Comparison of ENCODE assay signal across 9 mouse cellular contexts in genomic region chr2:27120241-27120641, GRCm38 (mm10). TPM values are rescaled to one million over a fixed set of nuclear protein-coding genes. Genes with fewer than 3 reads are reported as not detected.
A peak's percentile ranks its signal among the peaks of the same experiment; 100 is the strongest.
DNase-seq lines count a peak whose midpoint lies in the region; ATAC-seq and TF ChIP-seq lines count a peak whose summit lies in the region.
"Had no signal": no experiment of that assay in that cellular context is flagged by ENCODE, and none has a peak within 500 bp of the region (broad histone marks: within the 10 kb centered on the region; RNA-seq: fewer than 3 reads in every experiment).

No protein-coding gene starts in this region.

- no peak for ATAC-seq in kidney, embryonic 16.5 days (ENCODE audit: low FRiP score, low TSS enrichment)

- no peaks in the 10 kb centered on the region for H3K9me3 ChIP-seq in kidney, embryonic 16.5 days (ENCODE audit: low read length)

- no peak for TF ChIP-seq POLR2A in thymus, adult 2 months (IDR thresholded peaks at IDR 0.05; ENCODE audit: control insufficient read depth, extremely low read depth, insufficient read depth, low read length, poor library complexity)

- peaks cover 56% of the 10 kb centered on the region for H3K4me1 ChIP-seq in thymus, adult 2 months (replicated peaks; ENCODE audit: control insufficient read depth, insufficient read depth, low read length)
- peaks cover 7% of the 10 kb centered on the region; the same call in 1 of the 2 replicates for H3K4me1 ChIP-seq in kidney, embryonic 16.5 days (ENCODE audit: insufficient read depth, low read length)

- no peak overlapping the region for H3K4me2 ChIP-seq in kidney, embryonic 16.5 days (replicated peaks; ENCODE audit: low read depth, low read length)

- H3K27ac ChIP-seq in thymus, adult 2 months (ENCODE audit: control insufficient read depth, insufficient read depth, low read length) = peak overlapping the region; percentile 100
- H3K27ac ChIP-seq in kidney, embryonic 16.5 days (ENCODE audit: low read length) = no peak overlapping the region

- peak; percentile 9 for DNase-seq in adrenal gland, adult 2 months
- no peak for DNase-seq in adrenal gland, postnatal 4 days (ENCODE audit: low spot score in 2 of 2)
- DNase-seq in ovary, postnatal 36 days (ENCODE audit: low spot score) = peak; percentile 15
- no peak for DNase-seq in ovary, postnatal 10 days (ENCODE audit: low spot score)
- DNase-seq in heart, postnatal 10 days = peak; percentile 88 to 91
- DNase-seq in thymus, adult 2 months = peak; percentile 55
- DNase-seq in embryo, embryonic 10.5 days (ENCODE audit: low spot score) = no peak

- H3K9ac ChIP-seq in kidney, embryonic 16.5 days (replicated peaks; ENCODE audit: low read length) = no peak overlapping the region

- H3K36me3 ChIP-seq in thymus, adult 2 months (ENCODE audit: control insufficient read depth, insufficient read depth, low read length) = no peaks in the 10 kb centered on the region
- H3K36me3 ChIP-seq in kidney, embryonic 16.5 days (ENCODE audit: insufficient read depth, low read length) = no peaks in the 10 kb centered on the region

- H3K4me3 ChIP-seq in thymus, adult 2 months (ENCODE audit: control insufficient read depth, insufficient read depth, low read length) = no peak overlapping the region
- no peak overlapping the region for H3K4me3 ChIP-seq in kidney, embryonic 16.5 days (ENCODE audit: low read length)

- no peak for TF ChIP-seq CTCF in thymus, adult 2 months (IDR thresholded peaks at IDR 0.05; ENCODE audit: borderline replicate concordance, control insufficient read depth, extremely low read depth, insufficient read depth, low read length, poor library complexity)

- no peaks in the 10 kb centered on the region for H3K27me3 ChIP-seq in thymus, adult 2 months (ENCODE audit: control insufficient read depth, insufficient read depth, low read length)
- no peaks in the 10 kb centered on the region for H3K27me3 ChIP-seq in kidney, embryonic 16.5 days (ENCODE audit: insufficient read depth, low read length)

- intact Hi-C loops in heart, postnatal 10 days (cut with DNase I) = loop anchor here (2.0 to 5.0 kb wide), 2 partner anchors 43 to 78 kb away; no protein-coding TSS in a partner anchor

- 44% methylated on average over 8 of the region's 8 CpGs for WGBS in thymus, adult 2 months
- 78% methylated on average over 8 of the region's 8 CpGs for WGBS in kidney, embryonic 16.5 days

RNA-seq across cellular contexts. Expression of gene Fam163b, which starts 22.1 kb away (rescaled TPM):
- 1 to 10 TPM; 2.1 to 2.9 TPM for total RNA-seq in adrenal gland, adult 2 months (2021)
- 1.4 and 1.5 TPM in 2 replicates for polyA plus RNA-seq in adrenal gland, adult 2 months (2012; rRNA removed)
- total RNA-seq in adrenal gland, postnatal 4 days (2021) = 1 to 10 TPM; 4.0 to 5.0 TPM
- total RNA-seq in heart, postnatal 10 days (2021) = under 1 TPM; 0.37 to 0.38 TPM
- polyA plus RNA-seq in thymus, adult 2 months (2012; rRNA removed) = 7.8 and 13.3 TPM in 2 replicates
- 0.08 and 0.14 TPM in 2 replicates for polyA plus RNA-seq in kidney, embryonic 16.5 days (2015; fragmentation: Nextera tagmentation; extraction: Ambion mirVana)
- total RNA-seq: hematopoietic stem cell, adult 5-6 weeks had no signal

RNA-seq across cellular contexts. Expression of gene Adamtsl2, which starts 41.1 kb away (rescaled TPM):
- 10 to 100 TPM; 24.8 to 25.4 TPM for total RNA-seq in adrenal gland, adult 2 months (2021)
- polyA plus RNA-seq in adrenal gland, adult 2 months (2012; rRNA removed) = 20.9 and 28.5 TPM in 2 replicates
- 10 to 100 TPM in 1 of 2 experiments, 1 to 10 TPM in 1; 9.6 to 13.5 TPM for total RNA-seq in adrenal gland, postnatal 4 days (2021)
- total RNA-seq in heart, postnatal 10 days (2021) = 10 to 100 TPM in 1 of 2 experiments, 1 to 10 TPM in 1; 8.7 to 19.4 TPM
- polyA plus RNA-seq in thymus, adult 2 months (2012; rRNA removed) = 16.1 and 16.5 TPM in 2 replicates
- 1.6 and 2.0 TPM in 2 replicates for polyA plus RNA-seq in kidney, embryonic 16.5 days (2015; fragmentation: Nextera tagmentation; extraction: Ambion mirVana)
- total RNA-seq: hematopoietic stem cell, adult 5-6 weeks had no signal

RNA-seq across cellular contexts. Expression of gene Dbh, which starts 44.8 kb away (rescaled TPM):
- total RNA-seq in adrenal gland, adult 2 months (2021) = 100 to 1,000 TPM; 348 to 637 TPM
- polyA plus RNA-seq in adrenal gland, adult 2 months (2012; rRNA removed) = 306 and 321 TPM in 2 replicates
- 100 to 1,000 TPM; 515 to 549 TPM for total RNA-seq in adrenal gland, postnatal 4 days (2021)
- 1 to 10 TPM; 2.3 to 2.5 TPM for total RNA-seq in heart, postnatal 10 days (2021)
- polyA plus RNA-seq in thymus, adult 2 months (2012; rRNA removed) = 0.41 and 0.69 TPM in 2 replicates
- polyA plus RNA-seq in kidney, embryonic 16.5 days (2015; fragmentation: Nextera tagmentation; extraction: Ambion mirVana) = 3.0 and 7.1 TPM in 2 replicates
- total RNA-seq: hematopoietic stem cell, adult 5-6 weeks had no signal

RNA-seq across cellular contexts. Expression of gene Mymk, which starts 48.3 kb away (rescaled TPM):
- not detected for total RNA-seq in adrenal gland, adult 2 months (2021)
- polyA plus RNA-seq in adrenal gland, adult 2 months (2012; rRNA removed) = 0.08 TPM in 1 of 2 replicates, not detected in the other
- 1 to 10 TPM in 1 of 2 experiments, under 1 TPM in 1; 0.59 to 1.8 TPM for total RNA-seq in adrenal gland, postnatal 4 days (2021)
- total RNA-seq in heart, postnatal 10 days (2021) = under 1 TPM in 1 of 2 experiments, not detected in 1; 0.22 TPM
- 0.61 and 0.81 TPM in 2 replicates for polyA plus RNA-seq in thymus, adult 2 months (2012; rRNA removed)
- 1.5 and 1.6 TPM in 2 replicates for polyA plus RNA-seq in kidney, embryonic 16.5 days (2015; fragmentation: Nextera tagmentation; extraction: Ambion mirVana)
- total RNA-seq: hematopoietic stem cell, adult 5-6 weeks had no signal

Comparison
In these comparisons a context has a peak if more than half of its experiments do, and no peak if none do; other contexts are left out.
1. DNase-seq: peak in adrenal gland, adult 2 months (single experiment), ovary, postnatal 36 days (single experiment), heart, postnatal 10 days (2 of 2) and thymus, adult 2 months (single experiment); none in adrenal gland, postnatal 4 days (0 of 2), ovary, postnatal 10 days (single experiment) and embryo, embryonic 10.5 days (single experiment).
2. RNA of gene Dbh, which starts 44.8 kb away (total RNA-seq): 348 to 637 TPM in adrenal gland, adult 2 months and 515 to 549 TPM in adrenal gland, postnatal 4 days; 2.3 to 2.5 TPM in heart, postnatal 10 days; every median in the first group is over 10 times any median in the second.